Mouse (Mus musculus): ENCODE measurements around the gene Ube2cbp. TPM values are rescaled to one million over a fixed set of nuclear protein-coding genes. Genes with fewer than 3 reads are reported as not detected.

Gene Ube2cbp
- polyA plus RNA-seq, 1 experiment = 1.3 TPM

DNA sequence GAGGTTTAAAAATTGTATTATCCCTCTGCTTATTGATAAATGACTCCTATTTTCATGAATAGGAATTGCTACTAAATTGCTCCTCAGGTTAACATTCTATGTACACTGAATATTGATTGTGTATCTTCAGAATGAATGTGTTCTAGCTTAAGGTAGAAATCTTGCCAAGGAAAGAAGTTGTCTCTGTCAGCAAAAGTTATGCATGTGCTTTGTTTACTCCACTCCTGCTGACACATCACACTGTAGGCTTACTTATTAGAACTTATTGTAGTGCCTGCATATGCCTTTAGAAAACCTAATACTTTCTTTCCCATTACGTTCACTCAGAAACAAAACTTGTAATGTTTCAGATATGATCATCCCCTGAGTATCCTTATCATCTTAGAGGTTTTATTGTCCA lies 17.5 kb upstream of the Ube2cbp start:
- H3K27ac ChIP-seq (ENCODE audit: insufficient read depth, low read depth, low read length) = no peak overlapping the region
- WGBS = 68% methylated on average over 1 of the region's 1 CpGs
- DNase-seq = peak; percentile 64
- H3K4me1 ChIP-seq (ENCODE audit: control insufficient read depth, insufficient read depth, low read length) = peaks cover 9% of the 10 kb centered on the region
- no peak for TF ChIP-seq CTCF (conservative IDR thresholded peaks at IDR 0.05; ENCODE audit: insufficient read depth, insufficient read length, low read depth, low read length)
- TF ChIP-seq POLR2A (IDR thresholded peaks at IDR 0.05; ENCODE audit: low read depth, low read length) = no peak
- H3K27me3 ChIP-seq (replicated peaks; ENCODE audit: control insufficient read depth, insufficient read depth, low read length) = no peaks in the 10 kb centered on the region
- H3K4me3 ChIP-seq (ENCODE audit: insufficient read depth, low read depth, low read length) = no peak overlapping the region
- no peaks in the 10 kb centered on the region for H3K36me3 ChIP-seq (ENCODE audit: control insufficient read depth, insufficient read depth, low read length)

DNA sequence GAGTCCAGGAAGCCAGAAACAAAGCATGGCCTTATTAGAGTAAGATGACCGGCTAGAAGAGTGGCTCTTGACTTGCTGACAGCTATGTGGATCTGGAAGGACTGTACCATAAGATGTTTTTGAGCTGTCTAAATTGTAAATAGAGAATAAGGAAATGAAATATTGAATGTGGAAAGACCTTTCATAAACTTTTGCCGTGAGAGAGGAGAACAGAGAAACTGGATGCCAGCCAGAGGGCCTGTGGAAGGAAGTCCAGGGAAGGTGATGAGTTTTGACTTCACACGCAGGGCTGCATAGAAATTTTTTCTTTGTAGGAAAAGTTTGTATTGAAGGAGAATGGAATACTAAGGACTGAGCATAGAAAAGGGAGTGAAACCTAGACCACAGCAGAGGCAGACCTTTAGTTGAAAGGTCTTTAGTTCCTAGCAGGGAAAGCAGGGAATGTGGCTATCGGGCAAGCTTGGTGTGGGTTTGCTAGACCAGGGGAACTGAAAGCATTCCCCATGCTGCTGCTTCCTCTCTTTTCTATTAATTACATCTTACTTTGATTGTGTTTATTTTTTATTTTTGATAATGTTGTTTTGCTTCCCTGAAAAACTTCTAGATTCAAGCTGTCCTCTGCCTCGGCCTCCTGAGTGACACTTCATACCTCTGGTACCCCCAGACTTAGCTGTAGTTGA lies 13.8 kb upstream of the Ube2cbp start:
- no peak overlapping the region for H3K27ac ChIP-seq (ENCODE audit: insufficient read depth, low read depth, low read length)

DNA sequence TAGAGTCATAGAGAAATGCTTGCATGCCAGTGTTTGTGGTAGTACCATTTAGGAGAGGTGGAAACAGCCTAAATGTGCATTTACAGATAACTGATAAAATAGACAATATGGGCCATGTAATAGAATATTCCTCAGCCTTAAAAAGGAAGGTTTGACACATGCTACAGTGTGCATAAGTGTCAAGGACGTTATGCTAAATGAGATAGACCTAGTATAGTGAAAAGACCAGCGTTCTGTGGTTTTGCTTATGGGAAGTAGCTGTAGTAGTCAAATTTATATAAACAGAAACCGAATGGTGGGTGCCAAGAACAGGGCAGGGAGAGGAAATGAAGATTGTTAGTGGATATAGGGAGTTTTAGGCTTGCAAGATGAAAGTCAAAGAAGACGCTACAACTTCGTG lies 12.0 kb upstream of the Ube2cbp start:
- DNase-seq = no peak
- TF ChIP-seq CTCF (conservative IDR thresholded peaks at IDR 0.05; ENCODE audit: insufficient read depth, insufficient read length, low read depth, low read length) (no peak), POLR2A (IDR thresholded peaks at IDR 0.05; ENCODE audit: low read depth, low read length) (no peak)

More for the DNA sequence above, 13.8 kb upstream of the Ube2cbp start:
- H3K27me3 ChIP-seq (replicated peaks; ENCODE audit: control insufficient read depth, insufficient read depth, low read length) = no peaks in the 10 kb centered on the region
- TF ChIP-seq CTCF (conservative IDR thresholded peaks at IDR 0.05; ENCODE audit: insufficient read depth, insufficient read length, low read depth, low read length) (no peak), POLR2A (IDR thresholded peaks at IDR 0.05; ENCODE audit: low read depth, low read length) (no peak)
- WGBS = 59% methylated on average over 5 of the region's 5 CpGs
- peak; percentile 14 for DNase-seq
- H3K4me3 ChIP-seq (ENCODE audit: insufficient read depth, low read depth, low read length) = no peak overlapping the region
- H3K4me1 ChIP-seq (ENCODE audit: control insufficient read depth, insufficient read depth, low read length) = peaks cover 9% of the 10 kb centered on the region
- H3K36me3 ChIP-seq (ENCODE audit: control insufficient read depth, insufficient read depth, low read length) = no peaks in the 10 kb centered on the region

DNA sequence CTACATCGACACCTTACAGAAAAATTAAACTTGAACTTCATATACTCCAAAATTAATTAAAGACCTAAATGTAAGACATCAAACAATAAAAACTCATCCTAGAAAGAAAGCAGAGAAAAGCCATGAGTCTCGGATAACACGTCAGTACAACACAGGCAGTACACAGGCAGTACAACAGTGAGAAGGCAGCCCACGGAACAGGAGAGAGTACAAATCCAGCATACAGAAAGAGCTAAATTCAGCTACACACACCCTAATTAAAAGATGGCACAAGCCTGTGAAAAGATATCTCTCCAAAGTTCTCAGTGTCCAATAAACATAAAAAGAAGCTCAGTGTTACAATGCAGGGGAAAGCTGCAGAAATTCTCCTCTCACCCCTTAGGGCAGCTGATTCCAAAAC lies 11.2 kb upstream of the Ube2cbp start:
- Histone ChIP-seq H3K36me3 (ENCODE audit: control insufficient read depth, insufficient read depth, low read length) (no peaks in the 10 kb centered on the region), H3K4me3 (ENCODE audit: insufficient read depth, low read depth, low read length) (no peak overlapping the region), H3K27ac (ENCODE audit: insufficient read depth, low read depth, low read length) (no peak overlapping the region), H3K27me3 (replicated peaks; ENCODE audit: control insufficient read depth, insufficient read depth, low read length) (no peaks in the 10 kb centered on the region), H3K4me1 (ENCODE audit: control insufficient read depth, insufficient read depth, low read length) (peaks cover 4% of the 10 kb centered on the region)
- DNase-seq = no peak
- TF ChIP-seq POLR2A (IDR thresholded peaks at IDR 0.05; ENCODE audit: low read depth, low read length) (no peak), CTCF (conservative IDR thresholded peaks at IDR 0.05; ENCODE audit: insufficient read depth, insufficient read length, low read depth, low read length) (no peak)
- WGBS = 95% methylated on average over 4 of the region's 4 CpGs

More for the DNA sequence above, 12.0 kb upstream of the Ube2cbp start:
- 60% methylated on average over 5 of the region's 5 CpGs for WGBS
- peaks cover 5% of the 10 kb centered on the region for H3K4me1 ChIP-seq (ENCODE audit: control insufficient read depth, insufficient read depth, low read length)
- no peak overlapping the region for H3K4me3 ChIP-seq (ENCODE audit: insufficient read depth, low read depth, low read length)
- no peaks in the 10 kb centered on the region for H3K27me3 ChIP-seq (replicated peaks; ENCODE audit: control insufficient read depth, insufficient read depth, low read length)
- H3K27ac ChIP-seq (ENCODE audit: insufficient read depth, low read depth, low read length) = no peak overlapping the region
- H3K36me3 ChIP-seq (ENCODE audit: control insufficient read depth, insufficient read depth, low read length) = no peaks in the 10 kb centered on the region

DNA sequence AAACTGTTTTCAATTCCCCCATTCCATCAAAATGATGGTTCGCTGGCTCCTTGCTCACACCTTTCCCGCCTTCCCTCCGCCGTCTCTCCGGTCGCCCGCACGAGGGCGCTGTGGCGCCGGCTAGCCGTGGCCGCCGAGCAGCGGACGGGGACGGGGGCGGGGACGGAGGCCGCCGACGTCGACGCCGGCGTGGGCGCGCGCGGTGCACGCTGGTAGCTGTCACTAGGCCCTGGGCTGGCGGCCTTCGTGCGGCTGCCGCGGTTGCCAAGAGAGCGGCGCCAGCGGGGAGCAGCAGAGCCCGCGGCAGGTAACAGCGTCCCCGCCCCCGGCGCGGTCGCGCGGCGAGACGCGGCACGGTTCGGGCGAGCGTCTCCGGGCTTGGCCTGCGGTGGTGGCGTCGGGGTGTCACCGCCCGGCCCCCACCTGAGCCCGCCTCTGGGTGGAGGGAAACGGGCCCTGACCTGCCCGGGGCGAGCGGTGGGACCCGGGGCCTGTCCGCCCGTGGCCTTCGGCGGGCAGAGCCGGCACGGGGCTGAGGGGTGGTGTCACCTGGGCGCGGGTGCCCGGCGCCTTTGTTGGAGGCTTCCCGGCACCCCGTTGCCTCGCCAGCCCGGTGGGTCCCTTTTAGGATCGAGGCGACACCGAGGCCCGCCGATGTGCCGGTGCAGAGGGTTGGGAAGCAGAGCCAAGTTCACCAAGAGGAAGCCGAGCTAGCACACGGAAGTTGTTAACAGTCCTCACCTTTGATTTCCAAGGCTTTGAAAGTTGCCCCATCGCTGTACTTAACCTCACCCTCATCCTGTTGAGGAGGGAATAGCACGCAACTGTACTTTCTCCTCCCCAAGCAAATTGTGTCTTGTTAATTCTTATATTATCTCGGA lies 2.5 kb upstream of the Ube2cbp start, which contains the start of gene Dop1a:
Gene Dop1a, plus strand, starts transcription at position 165 of the 881 bp plus-strand sequence.
- peak; percentile 83 for TF ChIP-seq CTCF (conservative IDR thresholded peaks at IDR 0.05; ENCODE audit: insufficient read depth, insufficient read length, low read depth, low read length)
- peak; percentile 61 for TF ChIP-seq POLR2A (IDR thresholded peaks at IDR 0.05; ENCODE audit: low read depth, low read length)
- H3K27ac ChIP-seq (ENCODE audit: insufficient read depth, low read depth, low read length) = peak within 1 kb of the TSS; percentile 33
- no peaks in the 10 kb centered on the region for H3K27me3 ChIP-seq (replicated peaks; ENCODE audit: control insufficient read depth, insufficient read depth, low read length)
- DNase-seq = peak; percentile 93
- under 1% methylated on average over 93 of the region's 93 CpGs for WGBS
- peak within 1 kb of the TSS; percentile 67 for H3K4me3 ChIP-seq (ENCODE audit: insufficient read depth, low read depth, low read length)
- H3K36me3 ChIP-seq (ENCODE audit: control insufficient read depth, insufficient read depth, low read length) = no peaks in the 10 kb centered on the region
- peaks cover 3% of the 10 kb centered on the region; the same call in 1 of the 2 replicates for H3K4me1 ChIP-seq (ENCODE audit: control insufficient read depth, insufficient read depth, low read length)

DNA sequence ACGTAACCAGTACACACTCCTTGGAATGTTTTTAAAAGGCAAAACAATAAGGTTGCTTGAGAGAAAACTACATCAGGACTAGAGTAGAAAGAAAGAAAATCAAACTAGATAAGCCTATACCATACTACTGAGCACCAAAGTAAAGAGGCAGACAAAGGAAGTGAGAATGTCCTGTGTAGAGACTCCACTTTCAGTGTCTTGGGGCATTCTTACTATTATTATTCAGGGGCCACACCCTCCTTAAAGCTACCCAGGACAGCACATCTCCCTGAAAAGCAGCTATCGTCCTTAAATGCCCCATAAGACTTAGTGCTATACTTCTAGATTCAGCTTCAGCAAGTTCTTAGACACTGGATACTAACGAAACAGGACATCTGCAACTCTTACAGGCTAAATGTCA lies 11.1 kb downstream of the Ube2cbp start:
- no peak for DNase-seq
- TF ChIP-seq CTCF (conservative IDR thresholded peaks at IDR 0.05; ENCODE audit: insufficient read depth, insufficient read length, low read depth, low read length) = no peak
- Histone ChIP-seq H3K4me3 (ENCODE audit: insufficient read depth, low read depth, low read length) (no peak overlapping the region), H3K27ac (ENCODE audit: insufficient read depth, low read depth, low read length) (no peak overlapping the region), H3K36me3 (ENCODE audit: control insufficient read depth, insufficient read depth, low read length) (no peaks in the 10 kb centered on the region), H3K27me3 (replicated peaks; ENCODE audit: control insufficient read depth, insufficient read depth, low read length) (no peaks in the 10 kb centered on the region), H3K4me1 (ENCODE audit: control insufficient read depth, insufficient read depth, low read length) (no peaks in the 10 kb centered on the region)
- WGBS = 84% methylated on average over 3 of the region's 3 CpGs

DNA sequence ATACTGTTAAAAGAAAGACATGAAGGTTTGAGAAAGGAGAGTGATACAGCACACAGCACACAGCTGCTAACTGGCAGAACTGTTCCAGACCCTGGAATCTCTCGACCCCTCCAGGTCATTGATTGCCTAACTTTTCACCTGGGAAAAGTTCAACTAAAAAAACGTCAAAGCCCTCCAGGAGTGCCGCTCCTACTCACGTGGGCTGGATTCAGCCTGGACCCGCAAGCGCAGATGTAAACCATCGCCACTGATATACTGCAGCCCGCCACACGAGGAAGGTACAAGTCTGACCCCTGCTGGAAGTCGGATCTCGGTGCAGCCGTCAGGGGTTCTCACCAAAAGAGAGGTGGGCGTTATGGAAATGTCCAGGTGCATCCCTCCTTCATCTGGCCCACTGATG lies 13.1 kb downstream of the Ube2cbp start:
- TF ChIP-seq CTCF (conservative IDR thresholded peaks at IDR 0.05; ENCODE audit: insufficient read depth, insufficient read length, low read depth, low read length) = peak; percentile 85
- no peak for TF ChIP-seq POLR2A (IDR thresholded peaks at IDR 0.05; ENCODE audit: low read depth, low read length)
- WGBS = 1% methylated on average over 13 of the region's 13 CpGs
- Histone ChIP-seq H3K27me3 (replicated peaks; ENCODE audit: control insufficient read depth, insufficient read depth, low read length) (no peaks in the 10 kb centered on the region), H3K4me3 (ENCODE audit: insufficient read depth, low read depth, low read length) (no peak overlapping the region), H3K27ac (ENCODE audit: insufficient read depth, low read depth, low read length) (no peak overlapping the region), H3K36me3 (ENCODE audit: control insufficient read depth, insufficient read depth, low read length) (no peaks in the 10 kb centered on the region), H3K4me1 (ENCODE audit: control insufficient read depth, insufficient read depth, low read length) (no peaks in the 10 kb centered on the region)
- DNase-seq = peak; percentile 45

All from kidney, adult 2 months (tissue).